Mouse (Mus musculus) cortical plate, adult 2 months (tissue): ENCODE measurements around the gene Espn.

Source experiments
- CTCF ChIP-seq: fragments of 200-500 bp; IDR thresholded peaks from 2 replicates; pipeline ENCODE4 v1.5.1; 2011; ENCODE audit warnings: mild to moderate bottlenecking, control low read depth, low read length; ENCODE audit not compliant: insufficient read depth; ENCODE audit errors: extremely low read depth
- POLR2A ChIP-seq: fragments of 200-500 bp; IDR thresholded peaks from 2 replicates; pipeline ENCODE4 v1.6.1; 2011; ENCODE audit warnings: mild to moderate bottlenecking, low read length, control low read depth; ENCODE audit not compliant: insufficient read depth; ENCODE audit errors: extremely low read depth

DNA sequence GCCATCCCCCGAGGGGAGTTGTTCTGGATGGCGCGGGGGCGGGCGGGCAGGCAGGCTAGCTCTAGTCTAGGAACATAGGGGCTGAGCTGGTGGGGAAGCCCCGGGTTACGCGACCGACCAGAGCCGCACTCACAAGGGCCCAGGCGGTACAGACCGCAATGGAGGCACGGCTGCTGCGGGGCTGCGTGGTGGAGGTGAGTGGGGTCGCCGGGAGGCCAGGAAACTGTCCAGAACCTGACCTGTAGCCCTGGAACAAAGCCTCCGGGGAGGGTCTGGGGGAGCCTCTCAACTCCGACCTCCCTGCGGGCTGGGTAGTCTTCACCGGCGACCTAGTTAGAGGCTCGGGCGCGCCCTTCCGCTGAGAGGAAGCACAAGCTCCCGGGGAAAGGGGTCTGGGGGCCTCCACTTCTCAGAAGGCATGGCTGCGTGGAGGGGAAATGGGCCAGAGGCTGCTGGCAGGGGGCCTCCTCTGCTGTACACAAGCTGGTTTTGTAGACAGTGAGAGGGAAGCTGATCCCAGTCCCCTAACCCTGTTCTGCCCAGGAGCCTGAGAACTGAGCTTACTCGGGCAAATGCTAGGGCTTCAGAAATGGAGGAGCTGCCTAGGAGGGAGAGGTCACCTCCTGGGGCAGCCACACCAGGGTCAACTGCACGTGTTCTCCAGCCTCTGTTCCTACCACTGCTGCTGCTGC is 36.1 kb downstream of the Espn start, which contains the start of gene Tnfrsf25:
- TF ChIP-seq CTCF (no peak), POLR2A (no peak)
